Mouse (Mus musculus) myocyte (in vitro differentiated cells): ENCODE data around the gene Rab40b. TPM values are rescaled to one million over a fixed set of nuclear protein-coding genes. Genes with fewer than 3 reads are reported as not detected.

ENCODE experiments used
- H3K27me3 ChIP-seq: one replicate; pipeline ENCODE4 v1.6.1; 2011; ENCODE audit not compliant: control insufficient read depth, insufficient read depth, insufficient read length
- H3K36me3 ChIP-seq: one replicate; pipeline ENCODE4 v1.6.1; 2011; ENCODE audit not compliant: control insufficient read depth, insufficient read depth
- H3K4me2 ChIP-seq: one replicate; pipeline ENCODE4 v1.6.1; 2011; ENCODE audit warnings: low read depth, control low read depth
- H3K4me3 ChIP-seq: one replicate; pipeline ENCODE4 v1.5.1; 2011; ENCODE audit warnings: mild to moderate bottlenecking, control low read depth, moderate library complexity
- H3K79me2 ChIP-seq: one replicate; pipeline ENCODE4 v1.6.1; 2011; ENCODE audit not compliant: control insufficient read depth, insufficient read depth
- H3ac ChIP-seq: one replicate; pipeline ENCODE4 v1.6.1; 2011; ENCODE audit not compliant: control insufficient read depth, insufficient read length
- CEBPB ChIP-seq: IDR thresholded peaks from 2 replicates; pipeline ENCODE4 v1.6.1; 2011; ENCODE audit warnings: mild to moderate bottlenecking, moderate library complexity; ENCODE audit not compliant: poor library complexity, insufficient read depth, severe bottlenecking
- E2F4 ChIP-seq: IDR thresholded peaks from one replicate; pipeline ENCODE4 v1.6.1; 2011; ENCODE audit warnings: mild to moderate bottlenecking, control low read depth, moderate library complexity; ENCODE audit not compliant: insufficient read depth
- MAX ChIP-seq: IDR thresholded peaks from one replicate; pipeline ENCODE4 v1.6.1; 2011; ENCODE audit warnings: low read depth, mild to moderate bottlenecking, control low read depth
- MYOD1 ChIP-seq, 3 experiments: IDR thresholded peaks; one replicate each; pipeline ENCODE4 v1.6.1; 2011; ENCODE audit warnings: control low read depth in 2 of 3, low read depth in 2 of 3, mild to moderate bottlenecking in 2 of 3, moderate library complexity in 1 of 3; ENCODE audit not compliant: insufficient read length in 2 of 3, control insufficient read depth in 1 of 3
- MYOG ChIP-seq, 3 experiments: IDR thresholded peaks; one replicate each; pipeline ENCODE4 v1.6.1; 2011; ENCODE audit warnings: control low read depth in 2 of 3, low read depth in 2 of 3, mild to moderate bottlenecking in 2 of 3; ENCODE audit not compliant: insufficient read length in 2 of 3, control insufficient read depth in 1 of 3, insufficient read depth in 1 of 3
- POLR2A ChIP-seq: IDR thresholded peaks from one replicate; pipeline ENCODE4 v1.6.1; 2011; ENCODE audit warnings: low read depth, mild to moderate bottlenecking, control low read depth, moderate library complexity; ENCODE audit not compliant: insufficient read length
- POLR2AphosphoS2 ChIP-seq: IDR thresholded peaks from one replicate; pipeline ENCODE4 v1.6.1; 2011; ENCODE audit warnings: low read depth, control low read depth; ENCODE audit not compliant: insufficient read length
- REST ChIP-seq: IDR thresholded peaks from one replicate; pipeline ENCODE4 v1.6.1; 2011; ENCODE audit warnings: mild to moderate bottlenecking, control low read depth, moderate library complexity; ENCODE audit not compliant: insufficient read depth, insufficient read length
- SRF ChIP-seq: IDR thresholded peaks from one replicate; pipeline ENCODE4 v1.6.1; 2011; ENCODE audit warnings: low read depth; ENCODE audit not compliant: control insufficient read depth, insufficient read length
- TCF12 ChIP-seq: IDR thresholded peaks from one replicate; pipeline ENCODE4 v1.6.1; 2011; ENCODE audit warnings: mild to moderate bottlenecking, control low read depth; ENCODE audit not compliant: poor library complexity, insufficient read depth, severe bottlenecking
- TCF3 ChIP-seq: IDR thresholded peaks from one replicate; pipeline ENCODE4 v1.6.1; 2011; ENCODE audit warnings: low read depth, control low read depth; ENCODE audit not compliant: insufficient read length
- USF1 ChIP-seq: IDR thresholded peaks from one replicate; pipeline ENCODE4 v1.6.1; 2011; ENCODE audit warnings: low read depth, mild to moderate bottlenecking, control low read depth, moderate library complexity
- polyA plus RNA-seq: library from polyadenylated mRNA; unstranded; fragments of >200 nt; fragmentation: generic; extraction: Trizol; gene quantifications from one replicate; pipeline ENCODE4 v1.2.1, GENCODE M21; 2012; ENCODE audit warnings: missing spikeins

Gene Rab40b
- polyA plus RNA-seq, 1 experiment = 13.5 TPM

DNA sequence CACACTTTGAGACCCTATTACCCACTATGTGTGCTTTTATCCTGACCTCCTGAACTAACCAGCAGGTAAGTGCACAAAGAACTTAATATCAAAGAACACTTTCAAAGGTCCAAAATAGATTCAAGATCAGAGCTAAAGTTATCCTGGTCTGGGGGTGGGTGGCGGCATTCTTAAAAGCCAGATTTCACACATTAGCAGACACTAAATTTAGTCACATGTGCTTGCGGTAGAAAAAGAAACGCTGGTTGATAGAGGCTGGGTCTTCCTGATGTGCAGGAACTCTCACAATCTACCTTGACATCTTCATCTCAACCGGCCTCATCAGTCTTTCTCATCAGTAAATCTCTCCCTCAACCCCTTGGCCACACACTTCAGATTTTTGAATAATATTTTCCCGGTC is 26.7 kb upstream of the Rab40b start:
- H3K36me3 ChIP-seq = no peaks in the 10 kb centered on the region
- H3K4me3 ChIP-seq = no peak overlapping the region
- no peaks in the 10 kb centered on the region for H3K79me2 ChIP-seq
- TF ChIP-seq CEBPB = no peak
- no peak for TF ChIP-seq SRF
- no peak for TF ChIP-seq E2F4
- TF ChIP-seq MYOG (IDR thresholded peaks at IDR 0.05; ENCODE audit: control insufficient read depth in 1 of 3, insufficient read depth in 1 of 3, insufficient read length in 2 of 3, low read depth in 2 of 3) = no peak
- TF ChIP-seq POLR2AphosphoS2 = no peak
- no peak for TF ChIP-seq REST
- no peak for TF ChIP-seq TCF3
- no peak for TF ChIP-seq MAX
- TF ChIP-seq USF1 = no peak
- no peak for TF ChIP-seq POLR2A
- no peak for TF ChIP-seq TCF12
- no peak for TF ChIP-seq MYOD1 (IDR thresholded peaks at IDR 0.05; ENCODE audit: control insufficient read depth in 1 of 3, insufficient read length in 2 of 3, low read depth in 2 of 3)
- no peak overlapping the region for H3ac ChIP-seq
- H3K4me2 ChIP-seq = peak overlapping the region; percentile 49
- H3K27me3 ChIP-seq = no peaks in the 10 kb centered on the region

DNA sequence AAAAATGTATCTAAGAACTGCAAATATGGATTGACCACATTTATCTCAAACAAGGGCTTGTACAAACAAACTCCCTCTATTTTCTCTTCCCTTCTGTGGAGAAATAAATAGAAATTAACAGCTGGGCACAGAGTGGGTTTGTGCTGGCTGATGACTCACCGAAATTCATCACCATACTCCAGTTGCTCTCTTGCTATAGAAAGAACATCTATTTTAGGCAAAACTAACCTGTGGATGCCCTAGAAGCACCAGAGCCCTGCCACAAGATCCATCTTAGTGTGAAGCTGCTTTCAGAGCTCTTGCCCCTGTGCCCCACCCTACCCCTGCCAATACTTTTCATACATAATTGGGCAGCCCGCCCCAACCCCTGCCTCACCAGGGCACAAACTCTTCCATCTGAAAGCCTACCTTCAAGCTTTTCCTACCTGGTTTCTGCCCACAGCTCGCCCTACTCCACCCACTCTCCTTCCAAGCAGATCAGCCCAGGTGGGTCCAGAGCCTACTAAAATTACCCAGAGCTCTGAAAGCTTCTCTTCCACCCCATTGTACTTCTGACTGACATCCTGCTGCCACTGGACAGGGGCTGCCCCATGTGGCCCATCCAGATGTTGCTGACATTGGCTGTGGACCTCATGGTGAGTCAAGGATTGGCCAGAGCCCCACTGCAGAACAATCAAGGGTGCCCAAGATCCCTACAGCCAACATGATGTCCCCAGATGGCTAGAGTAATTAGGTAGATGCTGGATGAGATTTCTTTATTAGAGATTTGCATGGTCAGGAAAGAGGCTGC is 19.5 kb upstream of the Rab40b start:
- TF ChIP-seq TCF12 (peak; percentile 80), TCF3 (no peak), POLR2AphosphoS2 (no peak), USF1 (peak; percentile 4), POLR2A (no peak), SRF (no peak), MYOD1 (IDR thresholded peaks at IDR 0.05; ENCODE audit: control insufficient read depth in 1 of 3, insufficient read length in 2 of 3, low read depth in 2 of 3) (peak; percentile 23 to 72 (median 49)), MAX (no peak), CEBPB (0 out of 2 replicates have a peak, but pooled peaks have one; percentile 2), REST (no peak), MYOG (IDR thresholded peaks at IDR 0.05; ENCODE audit: control insufficient read depth in 1 of 3, insufficient read depth in 1 of 3, insufficient read length in 2 of 3, low read depth in 2 of 3) (peak in 2 of 3 experiments; percentile 21 to 79), E2F4 (no peak)
- no peaks in the 10 kb centered on the region for H3K27me3 ChIP-seq
- no peak overlapping the region for H3K4me3 ChIP-seq
- H3K4me2 ChIP-seq = peak overlapping the region; percentile 52
- H3ac ChIP-seq = no peak overlapping the region
- H3K79me2 ChIP-seq = no peaks in the 10 kb centered on the region
- H3K36me3 ChIP-seq = no peaks in the 10 kb centered on the region

DNA sequence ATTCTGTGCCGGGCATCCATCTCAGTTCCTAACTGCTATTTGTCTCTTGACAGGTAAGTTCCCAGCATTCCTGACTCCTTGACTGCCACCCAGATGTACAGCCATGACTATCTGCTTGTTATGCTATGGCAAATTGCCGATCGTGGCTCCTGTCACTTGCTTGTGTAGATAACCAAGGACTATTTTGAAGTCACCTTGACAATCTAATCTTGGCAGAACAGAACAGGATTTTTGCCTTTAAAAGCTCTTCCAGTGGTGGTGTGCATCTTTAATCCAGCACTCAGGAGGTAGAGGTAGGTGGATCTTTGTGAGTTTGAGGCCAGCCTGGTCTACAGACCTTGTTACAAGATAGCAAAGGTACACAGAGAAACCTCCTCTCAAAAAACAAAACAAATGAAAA is 4.4 kb upstream of the Rab40b start:
- H3ac ChIP-seq = no peak overlapping the region
- no peaks in the 10 kb centered on the region for H3K79me2 ChIP-seq
- H3K27me3 ChIP-seq = no peaks in the 10 kb centered on the region
- TF ChIP-seq SRF = no peak
- TF ChIP-seq CEBPB = no peak
- TF ChIP-seq POLR2A = no peak
- no peak for TF ChIP-seq USF1
- no peak for TF ChIP-seq TCF12
- H3K4me3 ChIP-seq = no peak overlapping the region
- no peak overlapping the region for H3K4me2 ChIP-seq
- H3K36me3 ChIP-seq = no peaks in the 10 kb centered on the region

DNA sequence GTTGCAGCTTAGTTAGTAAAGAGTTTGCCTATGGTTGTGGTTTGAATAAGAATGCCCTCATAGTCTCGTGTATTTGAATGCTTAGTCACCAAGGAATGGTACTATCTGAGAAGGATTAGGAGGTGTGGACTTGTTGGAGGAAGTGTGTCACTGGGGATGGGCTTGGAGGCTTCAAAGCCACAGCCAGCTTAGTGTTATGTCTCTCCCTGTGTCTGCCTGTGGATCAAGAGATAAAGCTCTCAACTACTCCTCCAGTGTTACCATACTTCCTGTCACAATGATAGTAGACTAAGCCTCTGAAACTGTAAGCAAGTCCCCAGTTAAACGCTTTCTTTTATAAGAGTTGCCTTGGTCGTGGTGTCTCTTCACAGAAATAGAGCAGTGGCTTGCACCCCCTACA is 2.7 kb upstream of the Rab40b start:
- Histone ChIP-seq H3K79me2 (no peaks in the 10 kb centered on the region), H3K4me3 (no peak overlapping the region), H3K27me3 (no peaks in the 10 kb centered on the region), H3K4me2 (no peak overlapping the region), H3ac (no peak overlapping the region), H3K36me3 (no peaks in the 10 kb centered on the region)
- TF ChIP-seq TCF3 = no peak
- TF ChIP-seq CEBPB = no peak
- TF ChIP-seq USF1 = no peak
- no peak for TF ChIP-seq POLR2AphosphoS2
- TF ChIP-seq MYOG (IDR thresholded peaks at IDR 0.05; ENCODE audit: control insufficient read depth in 1 of 3, insufficient read depth in 1 of 3, insufficient read length in 2 of 3, low read depth in 2 of 3) = no peak
- no peak for TF ChIP-seq SRF
- TF ChIP-seq TCF12 = no peak
- TF ChIP-seq REST = no peak

DNA sequence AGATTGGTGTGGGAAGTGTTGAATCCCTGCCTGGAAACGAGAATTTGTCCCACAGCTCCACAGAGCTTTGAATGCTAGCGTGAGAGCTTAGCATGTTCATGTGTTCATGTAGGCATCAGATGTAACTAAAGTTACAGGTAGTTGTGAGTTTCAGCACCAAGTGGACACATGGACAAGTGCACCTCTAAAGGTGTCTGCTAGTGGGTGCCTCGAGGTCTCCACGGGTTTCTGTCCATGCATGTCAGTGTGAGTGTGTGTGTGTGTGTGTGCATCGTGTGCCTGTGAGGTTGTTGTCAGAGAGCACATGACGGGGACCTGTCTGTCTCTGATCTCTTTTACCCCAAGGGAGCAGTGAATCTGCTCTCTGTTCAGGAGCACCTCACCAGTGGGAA is 499 bp upstream of the Rab40b start:
- Histone ChIP-seq H3K36me3 (no peaks in the 10 kb centered on the region), H3K4me2 (peak overlapping the region; percentile 76), H3ac (peak overlapping the region; percentile 3), H3K4me3 (peak overlapping the region; percentile 26), H3K27me3 (no peaks in the 10 kb centered on the region), H3K79me2 (no peaks in the 10 kb centered on the region)
- TF ChIP-seq CEBPB = no peak
- no peak for TF ChIP-seq TCF3
- no peak for TF ChIP-seq SRF
